Mouse (Mus musculus): ENCODE results near the gene Gpr21.

- TF ChIP-seq CTCF (IDR thresholded peaks at IDR 0.05) (no peak), EP300 (IDR thresholded peaks at IDR 0.05) (no peak)
These were observed 32.0 kb upstream of the Gpr21 start for GRCm38 (mm10) chr2:37484165-37484564.
